Mouse (Mus musculus) testis, adult 2 months (tissue): ENCODE data around the gene Aff3.

ENCODE experiments used
- CTCF ChIP-seq: fragments of 200-500 bp; IDR thresholded peaks from 2 replicates; pipeline ENCODE4 v1.5.1; 2012; ENCODE audit warnings: low read depth, mild to moderate bottlenecking, inconsistent platforms, low read length, moderate library complexity; ENCODE audit not compliant: control insufficient read depth, insufficient read depth, insufficient replicate concordance
- POLR2A ChIP-seq: fragments of 200-500 bp; IDR thresholded peaks from 2 replicates; pipeline ENCODE4 v1.6.1; 2012; ENCODE audit warnings: low read depth, mild to moderate bottlenecking, inconsistent platforms, low read length, moderate library complexity; ENCODE audit not compliant: control insufficient read depth

DNA sequence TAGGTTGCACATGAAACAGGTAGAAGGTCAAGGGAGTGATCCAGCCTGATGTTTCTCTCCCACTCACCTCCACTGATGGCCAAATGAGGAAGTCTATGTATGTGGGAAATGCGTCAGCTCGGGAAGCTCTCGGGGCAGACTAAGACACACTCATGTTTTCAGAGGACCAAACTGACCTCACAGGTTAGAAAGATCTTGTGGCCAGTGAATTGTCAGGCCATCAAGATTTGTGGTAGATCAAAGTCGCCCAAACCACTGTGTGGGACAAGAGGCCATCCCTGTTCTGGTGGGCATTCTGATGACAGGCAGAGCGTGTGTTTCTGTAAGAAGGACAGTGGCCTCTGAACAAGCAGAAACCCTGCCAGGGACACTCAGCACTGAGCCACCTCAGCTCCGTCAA, 175.0 kb downstream of the Aff3 start:
- TF ChIP-seq CTCF (no peak), POLR2A (no peak)
